Mouse (Mus musculus) gastrocnemius, adult 2 months (tissue): ENCODE measurements around the gene Wdr38. TPM values are rescaled to one million over a fixed set of nuclear protein-coding genes. Genes with fewer than 3 reads are reported as not detected.

ENCODE experiments used
- DNase-seq: peaks from one replicate; pipeline ENCODE4 v3.0.0; 2022
- H3K27ac ChIP-seq: fragments of 200-600 bp; 2 replicates; pipeline ENCODE4 v1.8.1; 2022; ENCODE audit warnings: mild to moderate bottlenecking
- H3K4me3 ChIP-seq: fragments of 200-600 bp; 2 replicates; pipeline ENCODE4 v1.8.1; 2022; ENCODE audit warnings: mild to moderate bottlenecking, moderate library complexity
- CTCF ChIP-seq: fragments of 200-600 bp; IDR thresholded peaks from 2 replicates; pipeline ENCODE4 v1.8.1; 2022; ENCODE audit warnings: antibody characterized with exemption, mild to moderate bottlenecking, moderate library complexity
- intact Hi-C: fragments of 180-260 bp; cut with DNase I; formaldehyde crosslinking; loops from one replicate; pipeline ENCODE4 v1.15.1; 2025
- total RNA-seq, 2 experiments: library from RNA; stranded (reverse); gene quantifications; 2 replicates each; pipeline ENCODE4 v1.2.3; 2021

Gene Wdr38
- total RNA-seq, 2 experiments from 2014 or later, result 0.08 TPM; not detected in 1

DNA sequence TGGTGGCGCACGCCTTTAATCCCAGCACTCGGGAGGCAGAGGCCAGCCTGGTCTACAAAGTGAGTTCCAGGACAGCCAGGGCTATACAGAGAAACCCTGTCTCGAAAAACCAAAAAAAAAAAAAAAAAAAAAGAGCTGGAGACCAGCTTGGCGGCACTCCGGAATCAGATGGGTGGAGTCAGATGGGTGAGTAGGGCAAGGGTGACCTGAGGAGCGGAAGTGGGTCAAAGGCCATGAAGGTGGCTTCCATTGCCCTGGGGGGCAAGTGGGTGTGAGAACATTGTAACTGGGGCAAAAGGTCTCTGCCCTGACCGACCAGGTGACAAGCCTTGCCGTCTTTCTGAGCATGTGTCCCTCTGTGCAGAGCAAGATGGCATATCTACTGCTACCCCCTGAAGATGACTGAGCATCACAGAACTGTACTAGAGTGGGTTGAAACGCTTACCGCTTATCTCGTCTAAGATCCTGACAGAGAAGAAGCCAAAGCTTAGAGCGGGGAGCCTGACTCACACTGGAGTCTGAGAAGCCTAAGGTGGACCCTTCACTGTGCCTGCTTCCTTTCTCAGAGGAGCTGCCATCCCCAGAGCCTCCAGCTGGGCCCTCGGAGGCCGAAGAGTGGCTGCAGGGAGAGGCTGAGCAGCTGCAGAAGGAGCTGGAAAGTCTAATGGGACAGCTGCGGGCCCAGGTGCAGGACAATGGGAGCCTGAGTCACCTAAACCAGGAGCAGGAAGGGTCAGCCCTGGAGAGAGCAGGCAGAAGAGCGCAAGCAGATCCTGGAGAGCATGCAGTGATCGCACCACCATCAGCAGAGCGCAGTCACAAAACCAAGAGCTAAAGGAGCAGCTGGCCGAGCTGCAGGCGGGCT lies 21.1 kb upstream of the Wdr38 start:
- no peak for TF ChIP-seq CTCF
- DNase-seq, result no peak
- H3K27ac ChIP-seq, result no peak overlapping the region
- H3K4me3 ChIP-seq, result no peak overlapping the region
- intact Hi-C loops, result no loop called here

DNA sequence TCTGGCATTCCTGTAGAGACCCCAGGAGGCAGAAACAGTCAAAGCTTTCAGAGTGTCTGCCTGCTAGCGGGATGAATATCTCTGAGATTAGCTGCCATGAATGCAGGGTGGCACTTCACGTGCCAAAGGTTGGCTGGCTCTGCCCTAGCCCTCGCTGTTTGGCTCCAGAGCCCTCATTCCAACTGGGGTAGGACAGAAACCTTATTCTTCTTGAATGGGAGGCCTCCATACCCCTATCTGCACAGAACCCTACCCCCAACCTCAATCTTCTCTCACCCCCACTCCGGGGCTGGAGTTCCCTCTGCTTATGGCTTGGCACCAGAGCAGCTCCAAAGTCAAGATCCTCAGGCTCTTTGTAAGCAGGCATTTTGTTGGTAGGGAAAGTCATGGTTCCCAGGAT lies 19.4 kb upstream of the Wdr38 start:
- intact Hi-C loops, result no loop called here
- Histone ChIP-seq H3K27ac (no peak overlapping the region), H3K4me3 (no peak overlapping the region)
- no peak for TF ChIP-seq CTCF
- no peak for DNase-seq

DNA sequence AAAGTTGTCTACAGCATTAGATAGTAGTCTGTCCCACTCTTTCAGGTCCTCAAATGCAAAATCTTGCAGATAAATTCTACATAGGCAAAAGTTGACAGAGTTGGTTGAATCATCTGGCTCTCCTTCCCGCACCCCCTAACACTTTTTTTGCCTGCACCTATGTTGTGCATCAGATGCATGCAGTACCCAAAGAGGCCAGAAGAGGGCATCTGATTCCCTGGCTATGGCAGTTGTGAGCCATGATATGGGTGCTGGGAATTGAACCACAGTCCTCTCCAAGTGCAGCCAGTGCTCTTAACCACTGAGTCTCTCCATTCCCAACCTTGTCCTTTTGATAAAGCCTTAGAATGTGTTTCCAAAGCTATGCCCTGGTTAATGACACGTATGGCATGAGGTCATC lies 13.8 kb upstream of the Wdr38 start:
- no peak for DNase-seq
- intact Hi-C loops, result no loop called here
- H3K27ac ChIP-seq, result no peak overlapping the region
- peak; percentile 44; the same call in 1 of the 2 replicates for TF ChIP-seq CTCF
- H3K4me3 ChIP-seq, result no peak overlapping the region

DNA sequence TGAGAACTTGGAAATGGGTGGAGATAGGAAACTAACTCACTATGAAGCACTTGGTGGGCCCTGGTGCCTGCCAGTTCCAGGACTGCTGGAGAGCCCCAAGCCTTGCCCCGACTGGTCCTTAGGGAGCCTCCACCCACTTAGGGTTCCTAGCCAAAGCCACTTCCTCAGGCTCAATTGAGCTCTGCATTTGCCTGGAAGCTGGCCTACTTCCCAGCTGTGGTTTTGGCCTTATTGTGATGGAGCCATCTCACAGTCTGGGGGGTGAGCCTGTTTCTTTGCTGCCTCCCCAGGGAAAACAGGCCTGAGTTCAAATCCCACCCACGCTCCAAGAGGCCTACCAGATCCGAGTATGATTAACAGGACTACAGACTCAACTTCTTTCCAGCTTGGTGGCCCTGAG lies 10.7 kb upstream of the Wdr38 start:
- intact Hi-C loops, result no loop called here

DNA sequence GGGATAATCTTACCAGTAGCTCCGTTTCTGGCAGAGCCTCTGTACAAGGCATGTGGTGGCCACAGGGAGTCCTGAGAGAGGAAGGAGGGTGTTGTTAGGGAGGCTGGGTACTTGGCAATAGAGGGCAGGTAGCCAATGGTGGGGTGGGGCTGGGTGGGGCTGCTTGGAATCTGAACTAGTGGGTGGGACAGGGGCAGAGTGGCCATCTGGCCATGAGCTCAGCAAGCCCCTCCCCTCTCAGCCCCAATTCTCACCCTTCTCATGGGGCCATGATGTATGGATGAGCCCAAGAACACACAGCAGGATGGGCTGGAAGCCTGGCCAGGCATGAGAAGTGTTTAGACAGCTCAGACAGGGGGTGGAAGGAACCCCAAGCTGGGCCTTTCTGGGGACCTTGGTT lies 9.9 kb upstream of the Wdr38 start:
- H3K4me3 ChIP-seq, result no peak overlapping the region
- peak; percentile 37 for DNase-seq
- peak overlapping the region; percentile 60 for H3K27ac ChIP-seq
- intact Hi-C loops, result no loop called here
- TF ChIP-seq CTCF, result no peak

More for the DNA sequence above, 10.7 kb upstream of the Wdr38 start:
- Histone ChIP-seq H3K27ac (peak overlapping the region; percentile 60), H3K4me3 (no peak overlapping the region)
- DNase-seq, result peak; percentile 79
- TF ChIP-seq CTCF, result no peak

DNA sequence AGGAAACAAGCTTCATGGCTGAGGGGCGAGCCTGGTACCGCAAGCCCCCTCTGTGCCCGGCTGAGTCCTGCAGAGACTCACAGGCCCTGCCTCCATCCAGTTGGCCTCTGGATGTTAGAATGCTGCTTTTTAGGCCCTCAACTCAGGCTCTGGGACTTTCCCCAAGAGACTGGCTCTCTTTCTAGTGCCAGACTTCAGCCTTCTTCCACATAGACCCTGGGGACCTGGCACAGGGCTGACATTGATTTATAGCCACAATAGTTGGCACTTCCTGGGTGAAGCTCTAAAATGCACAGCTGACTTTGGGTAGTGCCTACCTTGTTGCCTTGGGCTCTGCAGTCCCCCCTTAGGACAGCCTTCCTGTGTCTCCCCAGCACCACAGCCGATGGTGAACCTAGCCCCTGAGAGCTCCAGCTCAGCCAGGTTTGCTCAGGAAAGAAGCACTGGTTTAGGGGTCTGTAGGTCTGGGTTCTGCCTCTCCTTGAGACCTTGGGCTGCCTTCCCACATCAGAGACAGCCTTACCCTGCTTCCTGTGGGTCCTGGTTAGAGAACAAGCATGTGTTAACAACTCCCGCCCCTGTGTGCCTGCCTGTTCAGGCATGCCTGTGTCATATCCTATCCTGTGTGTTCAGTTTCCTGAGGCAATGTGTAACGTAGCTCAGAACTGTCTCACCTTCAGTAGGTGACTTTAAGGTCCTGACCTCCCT lies 9.3 kb upstream of the Wdr38 start:
- intact Hi-C loops, result no loop called here
- peak; percentile 14 for DNase-seq
- H3K4me3 ChIP-seq, result no peak overlapping the region
- TF ChIP-seq CTCF, result no peak
- H3K27ac ChIP-seq, result peak overlapping the region; percentile 60

DNA sequence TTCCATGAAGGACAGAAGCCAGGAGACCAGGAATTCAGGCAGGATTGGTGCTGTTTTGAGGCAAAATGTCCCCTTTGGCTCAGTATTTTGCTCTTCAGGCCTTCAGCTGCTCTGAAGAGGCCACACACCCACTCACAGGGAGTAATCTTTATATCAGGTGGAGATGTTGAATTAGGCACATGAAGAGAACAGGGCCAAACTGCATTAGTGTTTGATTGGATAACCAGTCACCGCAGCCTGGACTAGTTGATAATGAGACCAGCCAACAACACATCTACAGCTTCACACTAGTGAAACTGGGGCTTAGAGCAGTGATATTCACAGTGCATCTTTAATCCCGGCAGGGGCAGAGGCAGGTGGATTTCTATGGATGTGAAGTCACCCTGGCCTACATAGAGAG lies 8.3 kb upstream of the Wdr38 start:
- DNase-seq, result no peak
- TF ChIP-seq CTCF, result no peak
- intact Hi-C loops, result no loop called here
- no peak overlapping the region for H3K27ac ChIP-seq
- no peak overlapping the region for H3K4me3 ChIP-seq

DNA sequence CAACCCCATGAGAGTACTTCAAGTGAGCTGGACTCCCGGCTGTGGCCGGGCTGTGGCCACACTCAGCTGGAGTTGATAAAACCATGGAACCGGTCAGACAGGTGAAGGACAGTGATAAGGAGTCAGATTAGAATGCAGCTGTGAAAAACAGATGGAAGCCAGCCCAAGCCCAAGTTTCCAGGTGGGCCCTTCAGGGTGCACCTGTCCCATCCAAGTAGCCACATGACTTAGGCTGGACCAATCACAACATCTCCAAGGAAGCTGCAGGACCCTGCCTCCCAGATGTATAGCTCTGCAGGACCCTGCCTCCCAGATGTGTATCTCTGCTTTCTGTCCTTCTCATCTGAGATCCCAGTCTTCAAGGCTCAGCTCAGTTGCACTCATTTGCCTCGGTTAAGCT lies 5.3 kb upstream of the Wdr38 start:
- TF ChIP-seq CTCF, result no peak
- Histone ChIP-seq H3K27ac (no peak overlapping the region), H3K4me3 (no peak overlapping the region)
- no peak for DNase-seq
- intact Hi-C loops, result no loop called here

DNA sequence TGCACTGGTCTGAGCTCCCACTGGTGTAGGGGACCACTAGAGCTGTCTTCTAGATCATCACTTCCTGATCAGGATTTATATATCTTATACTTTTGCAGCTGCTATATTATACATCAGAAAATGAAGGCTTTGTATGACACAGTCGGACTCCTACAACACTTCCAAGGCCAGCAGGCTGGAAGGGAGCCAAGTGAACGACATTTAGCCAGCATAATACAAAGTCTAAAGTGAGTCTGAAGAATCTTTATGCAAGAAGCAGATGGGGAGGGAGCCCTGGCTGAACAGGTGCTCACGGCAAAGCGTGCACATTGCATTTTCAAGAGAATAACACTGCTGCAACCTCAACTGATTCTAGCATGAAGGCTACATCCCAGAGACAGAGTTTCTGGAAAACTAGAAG lies 4.8 kb upstream of the Wdr38 start:
- Histone ChIP-seq H3K27ac (no peak overlapping the region), H3K4me3 (no peak overlapping the region)
- DNase-seq, result no peak
- TF ChIP-seq CTCF, result no peak
- intact Hi-C loops, result no loop called here

DNA sequence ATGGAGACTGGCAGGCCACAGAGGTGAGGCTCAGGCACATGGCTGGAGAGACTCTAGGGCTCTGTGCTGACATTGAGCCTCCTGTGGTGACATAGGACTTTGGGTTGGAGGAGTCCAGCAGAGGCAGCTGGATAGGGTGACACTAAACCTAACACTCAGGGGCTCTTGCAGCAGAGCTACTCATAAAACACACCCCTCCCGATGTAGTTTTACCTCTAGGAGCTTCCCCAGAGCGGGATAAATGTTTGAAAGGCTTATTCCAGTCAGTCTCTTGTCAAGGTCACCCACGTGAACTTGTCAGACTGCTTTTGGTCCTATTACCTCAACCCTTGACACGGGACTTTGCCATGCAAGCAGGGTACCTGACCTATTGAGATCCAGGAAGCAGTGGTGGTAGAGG lies 2.1 kb downstream of the Wdr38 start:
- TF ChIP-seq CTCF, result no peak
- no peak overlapping the region for H3K27ac ChIP-seq
- no peak for DNase-seq
- intact Hi-C loops, result loop anchor here (5.0 kb wide), 1 partner anchor 202 kb away; no protein-coding TSS in a partner anchor
- no peak overlapping the region for H3K4me3 ChIP-seq

DNA sequence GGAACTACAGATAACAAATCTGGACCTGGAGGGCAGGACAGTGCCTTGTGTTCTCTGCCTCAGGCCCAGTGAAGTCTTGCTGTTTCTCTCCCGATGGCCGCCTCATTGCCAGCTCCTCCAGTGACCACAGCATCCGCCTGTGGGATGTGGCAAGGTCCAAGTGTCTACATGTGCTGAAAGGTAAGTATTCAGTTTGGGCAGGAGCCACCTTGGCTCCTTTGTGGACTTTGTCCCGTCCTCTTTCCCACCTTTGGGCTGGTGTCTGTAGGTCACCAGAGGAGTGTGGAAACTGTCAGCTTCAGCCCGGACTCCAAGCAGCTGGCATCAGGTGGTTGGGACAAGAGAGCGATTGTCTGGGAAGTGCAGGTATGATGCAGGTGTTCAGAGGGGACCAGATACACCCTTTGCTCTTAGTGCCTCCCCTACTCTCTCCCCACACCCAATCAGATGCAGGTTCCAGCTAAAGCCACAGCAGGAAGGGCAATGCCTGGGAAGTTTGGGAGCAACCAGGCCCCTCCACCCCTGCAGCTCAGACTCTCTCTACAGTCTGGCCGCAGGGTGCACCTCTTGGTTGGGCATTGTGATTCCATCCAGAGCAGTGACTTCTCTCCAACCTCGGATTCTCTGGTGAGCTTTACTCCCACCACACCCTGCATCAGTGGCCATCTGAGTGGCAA lies 2.8 kb downstream of the Wdr38 start:
- intact Hi-C loops, result loop anchor here (5.0 to 10.0 kb wide), 2 partner anchors 203 to 355 kb away; partner anchors contain the start of gene Psmb7
- DNase-seq, result peak; percentile 14
- TF ChIP-seq CTCF, result no peak
- H3K27ac ChIP-seq, result no peak overlapping the region
- H3K4me3 ChIP-seq, result no peak overlapping the region

DNA sequence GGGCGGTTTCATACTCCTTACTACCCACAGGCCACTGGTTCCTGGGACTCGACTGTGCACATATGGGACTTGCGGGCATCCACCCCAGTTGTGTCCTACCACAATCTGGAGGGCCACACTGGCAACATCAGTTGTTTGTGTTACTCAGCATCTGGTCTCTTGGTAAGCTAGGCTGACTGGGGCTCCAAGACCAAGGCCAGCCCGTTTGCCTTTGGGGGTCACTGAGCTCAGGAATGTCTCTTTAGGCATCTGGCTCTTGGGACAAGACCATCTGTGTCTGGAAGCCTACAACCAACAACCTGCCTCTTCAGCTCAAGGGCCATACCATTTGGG lies 3.3 kb downstream of the Wdr38 start:
- TF ChIP-seq CTCF, result no peak
- no peak overlapping the region for H3K27ac ChIP-seq
- peak; percentile 15 for DNase-seq
- intact Hi-C loops, result loop anchor here (10.0 kb wide), 1 partner anchor 356 kb away; the partner anchor contains the start of gene Psmb7
- no peak overlapping the region for H3K4me3 ChIP-seq

DNA sequence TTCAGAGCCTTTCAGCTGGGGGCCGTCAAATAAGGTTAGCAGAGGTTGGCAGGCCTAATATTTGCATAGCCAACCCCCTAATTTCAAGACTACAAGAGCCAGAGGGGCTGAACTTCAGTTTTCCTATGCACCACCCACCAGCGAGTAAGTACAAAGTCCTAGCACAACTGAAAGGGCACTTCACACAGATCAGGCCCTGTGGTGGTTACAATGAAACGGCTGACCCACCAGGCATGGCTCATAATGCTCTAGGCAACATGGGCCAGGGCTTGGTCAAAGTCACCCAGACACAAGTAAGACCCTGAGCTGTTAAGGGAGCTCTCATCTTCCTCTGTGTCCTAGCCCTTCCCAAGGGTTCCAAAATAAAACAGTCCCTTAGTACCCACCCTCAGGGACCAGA lies 4.6 kb downstream of the Wdr38 start:
- Histone ChIP-seq H3K27ac (no peak overlapping the region), H3K4me3 (no peak overlapping the region)
- no peak for TF ChIP-seq CTCF
- intact Hi-C loops, result loop anchor here (10.0 kb wide), 1 partner anchor 357 kb away; the partner anchor contains the start of gene Psmb7
- DNase-seq, result no peak
